Mouse (Mus musculus) heart, postnatal 14 days (tissue): ENCODE results near the gene Vps72. TPM values are rescaled to one million over a fixed set of nuclear protein-coding genes. Genes with fewer than 3 reads are reported as not detected.
"Not testable (repeated sequence)": the region's sequence is repeated elsewhere in the genome, so short reads cannot be mapped to it uniquely, and the experiment has no call there.

Experiments used
- DNase-seq, 2 experiments: peaks; one replicate each; pipeline ENCODE4 v3.0.0; 2021 to 2022
- intact Hi-C: fragments of 180-260 bp; cut with DNase I; formaldehyde crosslinking; loops from one replicate; pipeline ENCODE4 v1.15.1; 2025
- total RNA-seq, 2 experiments: library from RNA; stranded (reverse); gene quantifications; 2 replicates each; pipeline ENCODE4 v1.2.3; 2021

Gene Vps72
- total RNA-seq, 2 experiments from 2014 or later = 32.4 to 32.5 TPM

GRCm38 (mm10) chr3:95132389-95132788 is 21.6 kb downstream of the Vps72 start:
- DNase-seq, intact Hi-C loops: not testable (repeated sequence)

GRCm38 (mm10) chr3:95133176-95133575 is 22.4 kb downstream of the Vps72 start:
- no peak for DNase-seq
- intact Hi-C loops = no loop called here

GRCm38 (mm10) chr3:95133680-95134101 is 22.9 kb downstream of the Vps72 start, which contains the start of the genes Scnm1 and Lysmd1:
Gene Scnm1, minus strand, starts transcription at chr3:95134011.
Gene Lysmd1, plus strand, starts transcription at chr3:95134088.
- DNase-seq = peak; percentile 89
- intact Hi-C loops = no loop called here

GRCm38 (mm10) chr3:95134133-95134532 is 23.3 kb downstream of the Vps72 start:
- DNase-seq, intact Hi-C loops: not testable (repeated sequence)

GRCm38 (mm10) chr3:95135023-95135422 is 24.2 kb downstream of the Vps72 start:
- DNase-seq = peak; percentile 46 to 57
- intact Hi-C loops = no loop called here

GRCm38 (mm10) chr3:95135433-95136052 is 24.7 kb downstream of the Vps72 start:
- no peak for DNase-seq
- intact Hi-C loops = no loop called here

GRCm38 (mm10) chr3:95136336-95136735 is 25.5 kb downstream of the Vps72 start:
- intact Hi-C loops = no loop called here

GRCm38 (mm10) chr3:95139586-95140288 is 28.9 kb downstream of the Vps72 start:
- intact Hi-C loops = loop anchor here (5.0 kb wide), 1 partner anchor 78 kb away; the partner anchor contains the start of gene Gabpb2
- DNase-seq = no peak

More at GRCm38 (mm10) chr3:95136336-95136735, 25.5 kb downstream of the Vps72 start:
- no peak for DNase-seq

GRCm38 (mm10) chr3:95140289-95140595 is 29.4 kb downstream of the Vps72 start:
- intact Hi-C loops = loop anchor here (5.0 kb wide), 1 partner anchor 77 kb away; the partner anchor contains the start of gene Gabpb2
- DNase-seq = no peak

- no peak for DNase-seq
- intact Hi-C loops = loop anchor here (5.0 kb wide), 1 partner anchor 77 kb away; the partner anchor contains the start of gene Gabpb2
Observed at GRCm38 (mm10) chr3:95140795-95141194, 30.0 kb downstream of the Vps72 start.

GRCm38 (mm10) chr3:95141474-95141873 is 30.7 kb downstream of the Vps72 start:
- intact Hi-C loops = loop anchor here (5.0 kb wide), 1 partner anchor 76 kb away; the partner anchor contains the start of gene Gabpb2

GRCm38 (mm10) chr3:95141952-95142616 is 31.3 kb downstream of the Vps72 start, which contains the start of gene Tnfaip8l2:
Gene Tnfaip8l2, minus strand, starts transcription at chr3:95142360.
- peak in 1 of 2 experiments; percentile 34 for DNase-seq
- intact Hi-C loops = loop anchor here (1.0 to 5.0 kb wide), 2 partner anchors 75 to 120 kb away; partner anchors contain the start of gene Gabpb2

More at GRCm38 (mm10) chr3:95141474-95141873, 30.7 kb downstream of the Vps72 start:
- no peak for DNase-seq

GRCm38 (mm10) chr3:95142617-95143011 is 31.8 kb downstream of the Vps72 start:
- intact Hi-C loops = loop anchor here (1.0 to 5.0 kb wide), 3 partner anchors 32 to 120 kb away; partner anchors contain the start of gene Gabpb2

GRCm38 (mm10) chr3:95147924-95148323 is 37.1 kb downstream of the Vps72 start:
- intact Hi-C loops = loop anchor here (1.0 kb wide), 1 partner anchor 10 kb away; no protein-coding TSS in a partner anchor

More at GRCm38 (mm10) chr3:95142617-95143011, 31.8 kb downstream of the Vps72 start:
- DNase-seq = peak; percentile 89 to 94

GRCm38 (mm10) chr3:95153874-95154273 is 43.1 kb downstream of the Vps72 start:
- intact Hi-C loops = no loop called here
- peak in 1 of 2 experiments; percentile 49 for DNase-seq

More at GRCm38 (mm10) chr3:95147924-95148323, 37.1 kb downstream of the Vps72 start:
- no peak for DNase-seq

- intact Hi-C loops = no loop called here
- no peak for DNase-seq
Observed at GRCm38 (mm10) chr3:95159511-95159986, 48.7 kb downstream of the Vps72 start.

GRCm38 (mm10) chr3:95159987-95160963 is 49.5 kb downstream of the Vps72 start, which contains the start of gene Sema6c:
Gene Sema6c, plus strand, starts transcription at chr3:95160457.
- DNase-seq = peak; percentile 92
- intact Hi-C loops = no loop called here

- DNase-seq = peak; percentile 20 to 25
- intact Hi-C loops = no loop called here
Observed at GRCm38 (mm10) chr3:95161041-95161551, 50.3 kb downstream of the Vps72 start.
